Mouse (Mus musculus) erythroblast, embryonic 14.5 days (primary cell): ENCODE measurements around the gene Slc39a5.

Experiments
- GATA1 ChIP-seq: IDR thresholded peaks from 2 replicates; pipeline ENCODE4 v1.6.1; 2012; ENCODE audit warnings: low read length, inconsistent platforms, mixed read lengths
- TAL1 ChIP-seq: IDR thresholded peaks from 3 replicates; pipeline ENCODE4 v1.6.1; 2012; ENCODE audit warnings: low read length, inconsistent platforms, mixed read lengths

- TF ChIP-seq TAL1, result no peak
- no peak for TF ChIP-seq GATA1
Measured at GRCm38 (mm10) chr10:128362568-128362967, 38.5 kb downstream of the Slc39a5 start.
